Mouse (Mus musculus) thymus, postnatal 36 days (tissue): ENCODE measurements around the gene Smarca2.

Experiments used
- DNase-seq, 2 experiments: peaks; one replicate each; pipeline ENCODE4 v3.0.0; 2022; ENCODE audit warnings: mixed read lengths in 2 of 2

The Smarca2 gene

DNA sequence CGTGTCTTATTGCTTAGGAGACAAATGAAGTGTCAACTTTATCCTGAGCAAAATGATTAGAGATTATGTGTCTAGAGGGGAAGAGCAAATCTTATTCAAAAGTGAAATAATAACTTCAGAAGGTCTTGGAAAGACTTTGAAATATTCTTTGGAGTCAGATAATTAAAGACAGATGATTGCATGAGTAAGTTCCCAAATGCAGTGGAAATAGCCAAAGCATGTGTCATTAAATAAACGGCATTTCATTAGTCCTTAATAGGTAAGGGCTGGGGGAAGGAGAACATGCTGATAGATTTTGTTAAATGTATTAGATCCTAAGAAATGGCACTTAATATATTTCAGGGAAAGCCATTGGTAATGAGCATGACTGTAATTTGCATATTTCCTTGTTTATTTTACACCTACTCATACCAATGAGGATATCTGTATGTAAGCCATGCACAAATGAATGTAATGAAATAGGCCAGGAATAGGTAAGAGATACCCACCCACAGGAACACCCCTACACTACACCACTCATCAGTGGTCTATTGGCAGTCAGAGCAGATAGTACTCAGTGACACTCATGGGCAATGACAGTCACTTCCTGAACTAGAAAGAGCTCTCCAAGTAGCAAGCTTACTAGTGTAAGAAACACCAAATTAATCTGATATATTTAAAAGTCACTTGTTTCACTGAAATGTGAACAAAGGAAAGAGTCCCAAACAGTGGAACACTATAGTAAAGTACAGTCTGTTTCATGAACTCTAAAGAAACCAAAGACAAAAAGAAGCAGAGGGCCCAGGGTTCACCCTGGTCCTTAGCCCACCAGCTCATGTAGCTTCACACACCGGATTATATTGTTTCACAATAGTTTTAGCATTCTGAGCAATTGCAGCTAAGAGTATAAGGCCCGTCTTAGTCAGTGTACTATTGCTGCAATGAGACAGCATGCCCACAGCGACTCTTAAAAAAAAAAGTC, 185.8 kb downstream of the Smarca2 start:
- no peak for DNase-seq

DNA sequence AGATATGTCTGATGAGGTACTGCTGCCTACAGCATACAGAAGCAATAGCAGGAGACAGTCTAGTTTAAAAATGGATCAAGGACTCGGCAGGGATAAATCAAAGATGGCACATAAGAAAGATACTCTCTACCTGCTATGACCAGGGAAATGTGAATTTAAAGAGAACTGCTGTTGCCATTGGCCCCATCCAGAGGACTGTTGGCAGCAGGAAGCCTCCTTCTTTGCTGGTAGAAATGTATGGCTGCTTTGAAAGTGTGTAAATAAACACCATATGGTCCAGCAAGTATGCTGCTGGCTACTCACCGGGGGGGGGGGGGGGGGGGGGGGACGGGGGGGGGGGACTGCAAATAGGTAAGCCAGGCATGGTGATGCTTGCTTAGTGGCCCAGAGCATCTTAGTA, 189.5 kb downstream of the Smarca2 start:
- no peak for DNase-seq

DNA sequence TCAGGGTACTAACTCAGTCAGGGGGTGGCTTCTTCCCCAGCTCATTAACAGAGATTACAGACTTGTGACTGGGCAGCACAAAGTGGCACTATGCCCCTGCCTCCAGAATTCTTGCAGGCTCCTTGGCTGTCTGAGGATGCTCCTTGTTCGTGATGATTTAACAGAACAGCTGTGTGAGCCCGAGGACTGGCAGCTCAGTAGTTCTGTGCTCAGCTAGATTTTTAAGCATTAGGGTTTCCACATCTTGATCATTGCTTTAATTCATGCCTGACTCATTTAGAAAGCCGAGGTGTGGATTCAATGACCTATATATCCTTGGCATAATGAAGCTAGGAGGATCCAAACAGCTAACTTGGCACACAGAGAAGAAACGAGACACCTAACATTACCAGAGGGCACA, 191.2 kb downstream of the Smarca2 start:
- DNase-seq: no peak

DNA sequence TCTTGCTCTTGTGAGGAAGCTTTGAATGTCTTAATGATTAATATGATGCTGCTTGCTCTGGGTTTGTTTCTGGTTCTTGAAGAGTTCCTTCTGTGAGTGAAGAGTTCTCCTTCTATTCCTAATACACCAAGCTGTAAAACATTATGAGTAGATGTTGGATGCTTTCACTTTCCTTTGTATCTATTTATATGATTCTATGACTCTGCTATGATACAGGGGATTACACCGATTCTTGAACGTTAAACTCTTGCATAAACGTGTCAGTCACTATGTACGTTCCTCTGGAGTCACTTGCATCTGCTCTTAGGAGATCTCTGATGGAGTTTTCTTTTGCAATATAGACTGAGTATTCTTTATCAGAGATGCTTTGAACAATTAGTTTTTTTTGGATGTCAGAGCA, 199.6 kb downstream of the Smarca2 start:
- DNase-seq: no peak

DNA sequence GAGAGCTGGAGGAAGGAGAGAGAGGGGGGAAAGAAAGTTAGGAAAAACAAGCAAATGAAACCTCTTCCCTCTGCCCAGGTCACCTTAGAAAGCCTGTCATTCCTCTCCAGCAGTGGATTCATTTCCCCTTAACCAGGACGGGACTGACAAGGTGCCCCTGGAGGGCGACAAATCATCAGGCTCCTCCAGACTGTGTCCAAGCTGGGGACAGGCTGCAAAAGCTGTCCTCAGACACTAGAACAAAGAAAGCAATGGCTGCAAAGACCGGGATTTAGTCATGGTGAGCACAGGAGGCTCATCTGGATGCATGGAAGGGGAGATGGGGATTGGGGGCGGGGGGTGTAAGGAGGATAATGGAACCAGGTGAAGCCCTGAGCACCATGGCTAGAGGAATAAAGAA, 209.8 kb downstream of the Smarca2 start:
- no peak for DNase-seq

DNA sequence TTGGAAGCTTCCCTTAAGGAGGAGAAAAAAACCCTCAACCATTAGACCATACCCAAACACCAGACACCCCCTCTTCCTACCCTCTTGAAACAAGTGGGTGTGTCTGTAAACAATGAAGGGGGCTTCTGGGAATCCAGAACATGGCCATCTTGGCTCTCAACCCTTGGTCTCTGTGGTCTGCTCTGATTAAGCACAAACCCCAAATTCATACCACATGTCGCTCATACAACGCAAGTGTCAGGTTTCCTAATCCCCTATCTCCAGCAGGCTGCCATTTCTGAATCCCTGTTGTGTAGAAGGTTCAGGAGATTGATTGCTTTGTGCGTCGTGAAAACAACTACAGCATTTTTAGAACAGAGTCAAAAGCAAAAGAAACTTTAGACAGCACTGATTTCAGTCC, 213.1 kb downstream of the Smarca2 start:
- DNase-seq: no peak
